Mouse (Mus musculus): ENCODE data around the gene Smurf2. TPM values are rescaled to one million over a fixed set of nuclear protein-coding genes. Genes with fewer than 3 reads are reported as not detected.

Gene Smurf2
- polyA plus RNA-seq, 1 experiment = 14.7 TPM

DNA sequence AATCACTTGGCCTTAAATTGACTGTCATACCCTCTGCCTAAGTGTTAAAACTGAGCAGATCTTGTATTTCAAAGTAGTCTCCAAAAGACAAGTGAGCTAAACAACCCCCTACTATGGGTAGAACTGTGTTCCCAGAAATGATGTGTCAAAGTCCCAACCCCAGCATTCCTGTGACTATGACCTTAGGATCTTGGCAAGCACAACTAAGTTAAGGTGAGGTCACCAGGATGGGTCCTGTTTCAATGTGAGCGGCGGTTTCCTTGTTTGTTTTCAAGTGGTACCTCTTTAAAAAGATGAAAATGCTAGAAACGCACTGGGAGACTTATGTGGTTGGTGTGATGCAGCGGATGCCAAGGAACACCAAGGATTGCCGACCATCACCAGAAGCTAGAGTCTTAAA lies 7.4 kb upstream of the Smurf2 start:
- H3K4me1 ChIP-seq (ENCODE audit: control insufficient read depth, insufficient read depth, low read length) = peaks cover 5% of the 10 kb centered on the region
- H3K4me3 ChIP-seq (ENCODE audit: insufficient read depth, low read depth, low read length) = no peak overlapping the region
- WGBS = 71% methylated on average over 5 of the region's 5 CpGs
- TF ChIP-seq POLR2A (IDR thresholded peaks at IDR 0.05; ENCODE audit: low read depth, low read length) = no peak
- no peak for TF ChIP-seq CTCF (conservative IDR thresholded peaks at IDR 0.05; ENCODE audit: insufficient read depth, insufficient read length, low read depth, low read length)
- peak; percentile 91 for DNase-seq
- no peaks in the 10 kb centered on the region for H3K36me3 ChIP-seq (ENCODE audit: control insufficient read depth, insufficient read depth, low read length)
- peak overlapping the region; percentile 88 for H3K27ac ChIP-seq (ENCODE audit: insufficient read depth, low read depth, low read length)
- H3K27me3 ChIP-seq (replicated peaks; ENCODE audit: control insufficient read depth, insufficient read depth, low read length) = no peaks in the 10 kb centered on the region

DNA sequence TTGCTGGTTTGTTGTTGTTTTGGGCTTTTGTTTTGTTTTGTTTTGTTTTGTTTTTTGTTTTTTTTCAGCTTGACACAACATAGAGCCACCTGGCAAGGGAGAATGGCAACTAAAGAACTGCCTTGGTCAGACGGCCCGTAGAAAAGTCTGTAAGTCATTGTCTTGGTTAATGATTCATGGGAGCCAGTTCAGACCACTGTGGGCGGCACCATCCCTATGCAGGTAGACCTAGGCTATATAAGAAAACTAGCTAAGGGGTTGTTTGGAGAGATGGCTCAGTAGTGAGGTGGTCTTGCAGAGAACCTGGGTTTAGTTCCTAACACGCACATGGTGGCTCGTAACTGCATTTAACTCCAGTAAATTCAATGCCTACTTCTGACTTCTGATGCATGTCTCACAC lies 6.7 kb upstream of the Smurf2 start:
- TF ChIP-seq CTCF (conservative IDR thresholded peaks at IDR 0.05; ENCODE audit: insufficient read depth, insufficient read length, low read depth, low read length) = no peak
- no peak for TF ChIP-seq POLR2A (IDR thresholded peaks at IDR 0.05; ENCODE audit: low read depth, low read length)
- WGBS = 76% methylated on average over 5 of the region's 5 CpGs

DNA sequence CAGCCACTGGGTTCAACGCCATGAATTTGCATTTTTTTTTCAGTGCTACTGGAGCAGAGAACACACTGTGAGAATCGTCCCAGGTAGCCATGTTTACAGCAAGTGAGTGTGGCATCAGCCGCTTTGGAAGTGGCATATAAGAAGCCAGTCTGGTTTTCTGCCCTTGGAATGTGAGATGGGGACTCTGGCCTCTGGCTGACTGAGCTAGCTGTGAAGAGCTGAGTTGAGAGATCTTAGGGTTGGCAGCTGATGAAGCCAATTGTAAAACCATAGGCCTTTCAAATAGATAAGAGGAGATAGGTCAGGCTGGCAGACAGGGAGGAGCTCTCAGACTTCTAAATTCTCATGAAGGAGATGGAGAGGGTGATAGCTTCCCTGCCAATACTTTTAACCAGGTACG lies 6.2 kb upstream of the Smurf2 start:
- Histone ChIP-seq H3K27me3 (replicated peaks; ENCODE audit: control insufficient read depth, insufficient read depth, low read length) (no peaks in the 10 kb centered on the region), H3K4me1 (ENCODE audit: control insufficient read depth, insufficient read depth, low read length) (peaks cover 5% of the 10 kb centered on the region), H3K4me3 (ENCODE audit: insufficient read depth, low read depth, low read length) (no peak overlapping the region), H3K36me3 (ENCODE audit: control insufficient read depth, insufficient read depth, low read length) (no peaks in the 10 kb centered on the region), H3K27ac (ENCODE audit: insufficient read depth, low read depth, low read length) (peak overlapping the region; percentile 53; the same call in 1 of the 2 replicates)
- DNase-seq = peak; percentile 58
- no peak for TF ChIP-seq CTCF (conservative IDR thresholded peaks at IDR 0.05; ENCODE audit: insufficient read depth, insufficient read length, low read depth, low read length)
- TF ChIP-seq POLR2A (IDR thresholded peaks at IDR 0.05; ENCODE audit: low read depth, low read length) = no peak
- WGBS = 60% methylated on average over 4 of the region's 4 CpGs

More for the DNA sequence above, 6.7 kb upstream of the Smurf2 start:
- DNase-seq = peak; percentile 74
- Histone ChIP-seq H3K27me3 (replicated peaks; ENCODE audit: control insufficient read depth, insufficient read depth, low read length) (no peaks in the 10 kb centered on the region), H3K4me3 (ENCODE audit: insufficient read depth, low read depth, low read length) (no peak overlapping the region), H3K27ac (ENCODE audit: insufficient read depth, low read depth, low read length) (peak overlapping the region; percentile 88), H3K36me3 (ENCODE audit: control insufficient read depth, insufficient read depth, low read length) (no peaks in the 10 kb centered on the region), H3K4me1 (ENCODE audit: control insufficient read depth, insufficient read depth, low read length) (peaks cover 5% of the 10 kb centered on the region)

DNA sequence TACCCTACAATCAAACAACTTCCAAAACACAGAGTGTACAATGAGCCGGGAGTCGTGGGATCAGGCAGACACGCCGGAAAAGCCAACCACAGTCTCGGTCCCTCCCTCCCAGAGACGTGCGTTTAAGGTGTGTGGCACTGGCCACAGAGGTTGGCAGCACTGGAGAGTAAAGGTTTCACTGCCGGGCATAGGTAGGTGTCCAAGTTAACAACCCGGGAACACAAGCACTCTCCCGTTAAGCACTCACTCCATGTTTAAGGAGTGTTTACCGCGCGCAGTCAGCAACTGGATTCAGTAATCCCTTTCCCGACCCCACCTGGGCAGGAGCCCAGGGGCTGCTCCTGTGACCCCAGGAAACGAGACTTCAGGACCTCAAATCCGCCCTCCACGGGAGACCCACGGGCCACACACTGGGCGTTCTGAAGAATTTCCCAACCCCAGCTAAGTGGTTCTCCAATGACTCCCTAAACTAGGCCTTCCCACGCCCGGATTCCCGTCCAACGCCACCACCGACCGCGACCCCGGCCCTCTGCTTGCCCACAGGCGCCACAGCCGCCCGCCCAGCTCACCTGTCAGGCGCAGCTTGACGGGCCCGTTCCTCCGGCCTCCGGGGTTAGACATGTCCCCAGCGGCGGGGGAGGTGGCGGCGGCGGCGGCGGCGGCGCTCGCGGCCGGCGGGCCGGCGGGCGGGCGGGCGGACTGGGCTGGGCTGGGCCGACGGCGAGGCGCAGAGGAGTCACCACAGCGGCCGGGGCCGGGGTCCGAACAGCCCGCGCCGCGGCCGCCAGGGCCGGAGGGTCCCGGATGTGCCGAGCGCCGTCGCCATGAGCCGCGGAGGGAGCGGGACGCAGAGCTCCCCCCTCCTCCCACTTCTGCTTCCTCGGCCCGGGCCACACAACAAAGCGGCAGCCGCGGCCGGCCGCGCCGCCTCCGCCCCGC lies 634 bp downstream of the Smurf2 start:
- DNase-seq = peak; percentile 70
- Histone ChIP-seq H3K4me3 (ENCODE audit: insufficient read depth, low read depth, low read length) (peak overlapping the region; percentile 81), H3K4me1 (ENCODE audit: control insufficient read depth, insufficient read depth, low read length) (peaks cover 7% of the 10 kb centered on the region; the same call in 1 of the 2 replicates), H3K27ac (ENCODE audit: insufficient read depth, low read depth, low read length) (peak overlapping the region; percentile 94), H3K27me3 (replicated peaks; ENCODE audit: control insufficient read depth, insufficient read depth, low read length) (no peaks in the 10 kb centered on the region), H3K36me3 (ENCODE audit: control insufficient read depth, insufficient read depth, low read length) (no peaks in the 10 kb centered on the region)
- no peak for TF ChIP-seq CTCF (conservative IDR thresholded peaks at IDR 0.05; ENCODE audit: insufficient read depth, insufficient read length, low read depth, low read length)
- no peak for TF ChIP-seq POLR2A (IDR thresholded peaks at IDR 0.05; ENCODE audit: low read depth, low read length)
- WGBS = 1% methylated on average over 86 of the region's 87 CpGs

- DNase-seq = peak; percentile 14
- no peak overlapping the region; the same call in 1 of the 2 replicates for H3K4me3 ChIP-seq (ENCODE audit: insufficient read depth, low read depth, low read length)
- H3K27ac ChIP-seq (ENCODE audit: insufficient read depth, low read depth, low read length) = no peak overlapping the region
- peaks cover 7% of the 10 kb centered on the region; the same call in 1 of the 2 replicates for H3K4me1 ChIP-seq (ENCODE audit: control insufficient read depth, insufficient read depth, low read length)
- 7% methylated on average over 8 of the region's 8 CpGs for WGBS
- TF ChIP-seq POLR2A (IDR thresholded peaks at IDR 0.05; ENCODE audit: low read depth, low read length) (no peak), CTCF (conservative IDR thresholded peaks at IDR 0.05; ENCODE audit: insufficient read depth, insufficient read length, low read depth, low read length) (no peak)
- no peaks in the 10 kb centered on the region for H3K36me3 ChIP-seq (ENCODE audit: control insufficient read depth, insufficient read depth, low read length)
- H3K27me3 ChIP-seq (replicated peaks; ENCODE audit: control insufficient read depth, insufficient read depth, low read length) = no peaks in the 10 kb centered on the region
Observed at GRCm38 (mm10) chr11:106918901-106919300, 1.6 kb downstream of the Smurf2 start.

- Histone ChIP-seq H3K27me3 (replicated peaks; ENCODE audit: control insufficient read depth, insufficient read depth, low read length) (no peaks in the 10 kb centered on the region), H3K4me3 (ENCODE audit: insufficient read depth, low read depth, low read length) (no peak overlapping the region), H3K36me3 (ENCODE audit: control insufficient read depth, insufficient read depth, low read length) (no peaks in the 10 kb centered on the region), H3K27ac (ENCODE audit: insufficient read depth, low read depth, low read length) (no peak overlapping the region), H3K4me1 (ENCODE audit: control insufficient read depth, insufficient read depth, low read length) (peaks cover 4% of the 10 kb centered on the region; the same call in 1 of the 2 replicates)
- no peak for TF ChIP-seq POLR2A (IDR thresholded peaks at IDR 0.05; ENCODE audit: low read depth, low read length)
- 0 out of 2 replicates have a peak, but pooled peaks have one; percentile 2 for TF ChIP-seq CTCF (conservative IDR thresholded peaks at IDR 0.05; ENCODE audit: insufficient read depth, insufficient read length, low read depth, low read length)
- DNase-seq = peak; percentile 36
Observed at GRCm38 (mm10) chr11:106911257-106911656, 9.3 kb downstream of the Smurf2 start.

DNA sequence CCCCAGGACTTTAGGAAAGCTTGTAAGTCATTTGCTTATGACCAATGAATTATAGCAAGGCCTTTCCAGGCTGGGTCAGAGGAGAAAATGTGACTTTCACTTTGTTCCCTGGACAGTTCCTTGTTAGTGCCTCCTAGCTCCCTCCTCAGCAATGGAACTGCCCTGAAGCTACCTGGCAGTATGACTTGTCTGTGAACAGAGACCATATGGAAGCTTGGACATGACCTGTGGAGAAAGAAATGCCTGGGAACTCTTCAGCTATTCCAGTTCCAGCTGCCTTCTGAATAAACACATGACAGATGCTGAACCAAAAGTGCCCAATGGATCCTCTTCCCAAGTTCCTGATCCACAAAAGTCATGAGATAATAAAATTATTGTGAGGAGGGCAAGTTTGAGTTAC lies 12.5 kb downstream of the Smurf2 start:
- Histone ChIP-seq H3K27ac (ENCODE audit: insufficient read depth, low read depth, low read length) (no peak overlapping the region), H3K4me1 (ENCODE audit: control insufficient read depth, insufficient read depth, low read length) (peaks cover 4% of the 10 kb centered on the region; the same call in 1 of the 2 replicates), H3K27me3 (replicated peaks; ENCODE audit: control insufficient read depth, insufficient read depth, low read length) (no peaks in the 10 kb centered on the region), H3K36me3 (ENCODE audit: control insufficient read depth, insufficient read depth, low read length) (no peaks in the 10 kb centered on the region), H3K4me3 (ENCODE audit: insufficient read depth, low read depth, low read length) (no peak overlapping the region)
- TF ChIP-seq POLR2A (IDR thresholded peaks at IDR 0.05; ENCODE audit: low read depth, low read length) = no peak
- TF ChIP-seq CTCF (conservative IDR thresholded peaks at IDR 0.05; ENCODE audit: insufficient read depth, insufficient read length, low read depth, low read length) = no peak
- DNase-seq = no peak
